Mouse (Mus musculus): ENCODE results near the gene Prss45. TPM values are rescaled to one million over a fixed set of nuclear protein-coding genes. Genes with fewer than 3 reads are reported as not detected.

Gene Prss45
- polyA plus RNA-seq, 1 experiment from 2014 or later, result not detected

DNA sequence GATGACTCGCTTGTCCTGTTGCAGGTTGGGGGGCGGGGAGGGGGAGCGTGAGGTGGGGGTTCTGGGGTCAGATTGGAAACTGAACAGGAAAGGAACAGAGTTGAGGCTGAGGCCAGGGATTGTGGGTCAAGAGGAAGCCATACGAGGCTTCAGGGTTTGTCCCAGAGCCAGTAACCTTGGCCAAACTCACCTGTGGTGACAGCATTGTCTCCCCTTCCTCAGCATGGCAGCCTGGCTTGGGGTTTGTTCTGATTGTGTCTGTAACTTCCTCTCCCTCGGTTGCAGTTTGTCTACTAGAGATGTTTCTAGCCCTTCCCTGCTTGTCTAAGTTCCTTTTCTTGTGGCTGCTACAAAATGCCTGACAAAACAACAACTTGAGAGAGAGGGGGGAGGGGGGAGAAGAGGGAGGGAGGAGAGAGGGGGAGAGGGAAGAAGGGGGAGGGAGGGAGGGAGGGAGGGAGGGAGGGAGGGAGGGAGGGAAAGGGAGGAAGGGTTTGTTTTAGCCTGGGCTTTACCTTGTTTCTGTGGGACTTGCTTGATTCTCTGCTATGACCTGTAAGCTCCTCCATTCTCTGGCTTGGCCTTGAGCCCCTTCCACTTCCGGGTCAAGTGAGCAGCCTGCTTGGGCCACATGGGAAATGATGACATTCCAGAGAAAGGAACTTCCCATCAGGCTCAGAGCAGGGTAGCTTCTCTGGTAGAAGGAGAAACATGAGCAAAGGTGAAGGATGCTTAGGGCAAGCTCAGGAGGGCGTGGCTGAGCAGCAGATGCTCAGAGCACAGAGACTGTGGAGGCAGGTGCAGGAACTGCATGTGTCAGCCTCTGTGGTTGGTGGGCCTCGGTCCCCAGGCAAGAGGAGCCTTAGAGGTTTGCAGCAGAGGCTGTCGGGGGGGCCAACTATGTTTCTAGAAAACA lies 53.3 kb downstream of the Prss45 start:
- WGBS, result 64% methylated on average over 9 of the region's 9 CpGs
- no peaks in the 10 kb centered on the region for H3K36me3 ChIP-seq
- H3K4me3 ChIP-seq, result no peak overlapping the region
- ATAC-seq (ENCODE audit: low FRiP score), result no peak
- H3K4me1 ChIP-seq (replicated peaks), result 0 out of 2 replicates have a peak, but pooled peaks cover 3% of the 10 kb centered on the region
- no peak overlapping the region for H3K9ac ChIP-seq
- no peaks in the 10 kb centered on the region for H3K9me3 ChIP-seq
- H3K27ac ChIP-seq, result no peak overlapping the region
- peaks cover 24% of the 10 kb centered on the region; the same call in 1 of the 2 replicates for H3K27me3 ChIP-seq
- no peak overlapping the region for H3K4me2 ChIP-seq

DNA sequence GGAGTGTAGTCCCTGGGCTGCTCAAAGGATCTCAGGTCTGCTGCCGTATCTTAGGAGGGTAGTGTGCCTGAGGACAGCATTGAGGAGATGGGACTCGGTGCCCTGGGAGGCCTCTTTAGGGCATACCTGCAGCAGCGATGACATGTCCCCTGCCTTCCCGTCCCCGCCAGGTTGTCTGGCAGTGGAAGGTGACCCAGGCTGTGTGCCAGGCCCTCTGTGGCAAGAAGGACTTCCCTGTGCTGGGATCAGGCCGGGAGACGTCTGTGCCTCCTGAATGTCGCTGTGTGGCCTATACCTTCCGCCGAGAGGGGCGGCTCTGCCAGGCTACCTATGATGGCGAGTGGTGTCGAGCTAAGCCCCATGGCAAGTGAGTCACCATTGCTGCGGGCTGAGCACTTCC lies 54.5 kb downstream of the Prss45 start:
- H3K9ac ChIP-seq, result no peak overlapping the region
- no peak overlapping the region for H3K27ac ChIP-seq
- H3K9me3 ChIP-seq, result no peaks in the 10 kb centered on the region
- 88% methylated on average over 14 of the region's 14 CpGs for WGBS
- no peaks in the 10 kb centered on the region for H3K36me3 ChIP-seq
- no peak overlapping the region for H3K4me2 ChIP-seq
- H3K4me3 ChIP-seq, result no peak overlapping the region
- 0 out of 2 replicates have a peak, but pooled peaks cover 3% of the 10 kb centered on the region for H3K4me1 ChIP-seq (replicated peaks)
- H3K27me3 ChIP-seq, result peaks cover 26% of the 10 kb centered on the region
- no peak for ATAC-seq (ENCODE audit: low FRiP score)

DNA sequence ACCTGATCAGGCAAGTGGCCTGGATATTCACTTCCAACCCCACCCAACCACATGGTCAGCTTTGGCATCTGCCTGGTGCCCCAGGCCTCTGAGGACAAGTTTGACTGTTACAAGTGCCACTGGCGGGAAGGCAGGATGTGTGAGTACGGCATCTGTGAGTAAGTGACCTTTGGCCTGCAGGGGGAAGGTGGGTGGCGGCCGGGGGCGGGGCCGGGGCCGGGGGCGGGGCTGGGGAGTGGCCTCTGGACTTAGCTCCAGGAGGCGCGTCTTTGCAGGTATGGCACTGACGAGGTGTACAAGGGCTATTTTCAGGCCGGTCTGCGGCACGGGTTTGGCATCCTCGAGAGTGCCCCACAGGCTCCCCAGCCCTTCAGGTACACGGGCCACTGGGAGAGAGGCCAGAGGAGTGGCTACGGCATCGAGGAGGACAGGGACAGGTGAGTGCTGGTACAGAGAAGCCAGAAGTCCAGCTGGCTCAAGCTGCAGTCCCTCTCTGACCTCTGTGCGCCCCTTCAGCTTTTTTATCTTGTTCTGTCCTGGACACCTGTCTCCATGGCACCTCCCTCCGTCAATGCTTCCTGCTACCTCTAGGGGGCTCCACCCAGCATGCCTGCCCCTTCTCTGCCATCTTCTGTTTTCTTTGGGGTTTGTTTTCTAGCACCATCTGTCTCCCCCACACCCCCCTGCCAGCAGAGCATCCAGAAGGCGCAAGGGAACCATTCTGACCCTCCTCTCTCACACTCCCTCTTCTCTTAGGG lies 55.8 kb downstream of the Prss45 start:
- Histone ChIP-seq H3K4me2 (no peak overlapping the region), H3K9ac (no peak overlapping the region), H3K9me3 (no peaks in the 10 kb centered on the region), H3K4me3 (no peak overlapping the region), H3K27ac (no peak overlapping the region), H3K4me1 (replicated peaks) (0 out of 2 replicates have a peak, but pooled peaks cover 3% of the 10 kb centered on the region), H3K36me3 (no peaks in the 10 kb centered on the region), H3K27me3 (peaks cover 32% of the 10 kb centered on the region)
- no peak for ATAC-seq (ENCODE audit: low FRiP score)
- WGBS, result 20% methylated on average over 21 of the region's 21 CpGs

Other genes starting within 250 kb of the Prss45 start
- gene Nradd, start 210.1 kb upstream of the Prss45 start, polyA plus RNA-seq (2015; fragmentation: Nextera tagmentation; extraction: Ambion mirVana), result 34.9 and 38.0 TPM in 2 replicates
- 2.4 TPM in 2 replicates for gene Nbeal2, start 180.4 kb upstream of the Prss45 start, polyA plus RNA-seq (2015; fragmentation: Nextera tagmentation; extraction: Ambion mirVana)
- 122 TPM in 2 replicates for gene Ccdc12, start 178.1 kb upstream of the Prss45 start, polyA plus RNA-seq (2015; fragmentation: Nextera tagmentation; extraction: Ambion mirVana)
- gene Myl3, start 92.7 kb upstream of the Prss45 start, polyA plus RNA-seq (2015; fragmentation: Nextera tagmentation; extraction: Ambion mirVana), result 1.4 and 3.8 TPM in 2 replicates
- gene Pth1r, start 87.4 kb upstream of the Prss45 start, polyA plus RNA-seq (2015; fragmentation: Nextera tagmentation; extraction: Ambion mirVana), result 13.7 and 13.8 TPM in 2 replicates
- gene Prss42, start 36.4 kb upstream of the Prss45 start, polyA plus RNA-seq (2015; fragmentation: Nextera tagmentation; extraction: Ambion mirVana), result not detected in 2 replicates
- not detected in 2 replicates for gene Prss44, start 20.6 kb upstream of the Prss45 start, polyA plus RNA-seq (2015; fragmentation: Nextera tagmentation; extraction: Ambion mirVana)
- gene Prss43, start 7.9 kb upstream of the Prss45 start, polyA plus RNA-seq (2015; fragmentation: Nextera tagmentation; extraction: Ambion mirVana), result not detected in 2 replicates
- gene Prss46, start 9.9 kb downstream of the Prss45 start, polyA plus RNA-seq (2015; fragmentation: Nextera tagmentation; extraction: Ambion mirVana), result not detected in 2 replicates
- 0.18 and 0.19 TPM in 2 replicates for gene Prss50, start 23.4 kb downstream of the Prss45 start, polyA plus RNA-seq (2015; fragmentation: Nextera tagmentation; extraction: Ambion mirVana)
- gene Als2cl, start 45.3 kb downstream of the Prss45 start, polyA plus RNA-seq (2015; fragmentation: Nextera tagmentation; extraction: Ambion mirVana), result 0.90 and 1.5 TPM in 2 replicates
- gene Tmie, start 45.5 kb downstream of the Prss45 start, polyA plus RNA-seq (2015; fragmentation: Nextera tagmentation; extraction: Ambion mirVana), result 1.2 and 1.4 TPM in 2 replicates
- gene Fam240a, start 82.3 kb downstream of the Prss45 start, polyA plus RNA-seq (2015; fragmentation: Nextera tagmentation; extraction: Ambion mirVana), result not detected in 2 replicates
- gene Tdgf1, start 111.6 kb downstream of the Prss45 start, polyA plus RNA-seq (2015; fragmentation: Nextera tagmentation; extraction: Ambion mirVana), result 0.18 and 0.19 TPM in 2 replicates
- 0.56 and 0.96 TPM in 2 replicates for gene Lrrc2, start 117.0 kb downstream of the Prss45 start, polyA plus RNA-seq (2015; fragmentation: Nextera tagmentation; extraction: Ambion mirVana)
- not detected in 2 replicates for gene Rtp3, start 156.0 kb downstream of the Prss45 start, polyA plus RNA-seq (2015; fragmentation: Nextera tagmentation; extraction: Ambion mirVana)
- gene Ltf, start 184.7 kb downstream of the Prss45 start, polyA plus RNA-seq (2015; fragmentation: Nextera tagmentation; extraction: Ambion mirVana), result 1.4 and 2.6 TPM in 2 replicates
- gene Ccrl2, start 222.9 kb downstream of the Prss45 start, polyA plus RNA-seq (2015; fragmentation: Nextera tagmentation; extraction: Ambion mirVana), result 0.91 and 1.3 TPM in 2 replicates

Data from hindbrain, embryonic 13.5 days (tissue).